Mouse (Mus musculus): ENCODE measurements at regions not wholly inside any gene's neighbourhood (a gene's known extent, or its start where the extent isn't known, plus 50 kb on each side); places are given as distances from the start of the nearest gene placed in this dataset.

DNA sequence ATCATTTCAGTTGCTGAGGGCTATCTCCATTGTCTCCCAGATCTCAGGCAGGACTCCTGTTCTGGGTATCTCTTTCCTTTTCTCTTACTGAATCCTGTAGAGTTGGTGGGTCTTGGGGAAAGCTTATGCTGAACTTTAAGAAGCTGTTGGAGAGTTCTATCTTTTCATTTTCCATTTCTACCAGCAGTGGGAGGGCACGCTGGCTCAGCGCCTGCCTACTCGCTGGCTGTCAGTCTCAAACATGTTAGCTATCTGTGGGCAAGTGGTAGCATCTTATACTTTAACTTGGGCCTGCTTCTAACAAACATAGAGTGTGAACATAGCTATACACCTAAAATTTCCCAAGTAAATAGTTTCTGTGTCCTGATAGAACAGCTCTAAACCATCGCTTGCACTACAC lies 125.2 kb upstream of the Pum3 start:
- no peak for DNase-seq (ENCODE audit: low spot score)
- no peak overlapping the region for H3K4me3 ChIP-seq
- 96% methylated on average over 4 of the region's 4 CpGs for WGBS
- no peaks in the 10 kb centered on the region for H3K4me1 ChIP-seq
- H3K27ac ChIP-seq (replicated peaks), result no peak overlapping the region
- H3K9me3 ChIP-seq, result no peaks in the 10 kb centered on the region
- no peaks in the 10 kb centered on the region for H3K27me3 ChIP-seq (replicated peaks; ENCODE audit: low read depth, poor library complexity, severe bottlenecking)
- H3K36me3 ChIP-seq (replicated peaks), result no peaks in the 10 kb centered on the region

DNA sequence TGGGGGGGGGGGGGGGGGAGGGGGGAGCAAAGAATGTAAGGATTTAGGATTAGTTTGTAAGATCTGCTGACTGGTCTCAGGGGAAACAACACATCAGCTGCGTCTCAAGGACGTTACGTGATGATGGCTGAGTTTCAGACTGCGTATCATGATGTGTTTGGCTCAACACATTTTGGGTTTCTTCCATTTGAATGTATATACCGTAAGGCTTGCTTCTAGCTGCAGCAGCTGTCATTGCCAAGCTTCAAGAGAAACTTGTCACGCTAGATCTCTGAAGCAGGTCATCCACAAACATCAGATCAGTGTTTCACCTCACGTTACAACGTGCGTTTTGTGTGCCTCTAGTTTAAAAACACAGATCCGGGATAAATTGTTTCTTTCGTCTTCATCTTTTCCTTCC lies 123.6 kb upstream of the Pum3 start:
- DNase-seq (ENCODE audit: low spot score), result no peak
- H3K27ac ChIP-seq (replicated peaks), result no peak overlapping the region
- no peaks in the 10 kb centered on the region for H3K27me3 ChIP-seq (replicated peaks; ENCODE audit: low read depth, poor library complexity, severe bottlenecking)
- WGBS, result 80% methylated on average over 11 of the region's 11 CpGs
- no peak overlapping the region for H3K4me3 ChIP-seq
- no peaks in the 10 kb centered on the region for H3K4me1 ChIP-seq
- H3K36me3 ChIP-seq (replicated peaks), result no peaks in the 10 kb centered on the region
- no peaks in the 10 kb centered on the region for H3K9me3 ChIP-seq

DNA sequence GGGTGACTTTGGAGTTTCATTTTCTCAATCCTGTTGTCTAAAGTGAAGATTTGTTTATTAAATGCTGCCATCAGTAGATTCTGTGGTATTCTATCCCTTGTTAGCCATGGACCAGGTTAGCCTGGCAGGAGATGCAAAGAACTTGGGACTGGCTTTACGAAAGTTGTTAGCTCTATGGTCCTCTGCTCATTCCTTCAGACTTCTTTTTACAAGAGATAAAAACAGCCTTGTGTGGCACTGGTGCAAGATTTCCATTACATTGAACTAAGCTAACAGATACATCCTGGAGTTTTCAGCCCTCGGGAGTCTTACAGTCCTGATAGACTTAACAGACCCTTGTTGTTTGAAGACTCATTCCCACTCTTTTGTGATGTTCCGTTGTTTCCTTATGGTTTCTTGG lies 108.1 kb upstream of the Pum3 start:
- H3K27ac ChIP-seq (replicated peaks), result no peak overlapping the region
- H3K36me3 ChIP-seq (replicated peaks), result no peaks in the 10 kb centered on the region
- DNase-seq (ENCODE audit: low spot score), result no peak
- H3K9me3 ChIP-seq, result no peaks in the 10 kb centered on the region
- H3K27me3 ChIP-seq (replicated peaks; ENCODE audit: low read depth, poor library complexity, severe bottlenecking), result no peaks in the 10 kb centered on the region
- H3K4me1 ChIP-seq, result peaks cover 4% of the 10 kb centered on the region; the same call in 1 of the 2 replicates
- no peak overlapping the region for H3K4me3 ChIP-seq
- WGBS, result 74% methylated on average over 3 of the region's 3 CpGs

DNA sequence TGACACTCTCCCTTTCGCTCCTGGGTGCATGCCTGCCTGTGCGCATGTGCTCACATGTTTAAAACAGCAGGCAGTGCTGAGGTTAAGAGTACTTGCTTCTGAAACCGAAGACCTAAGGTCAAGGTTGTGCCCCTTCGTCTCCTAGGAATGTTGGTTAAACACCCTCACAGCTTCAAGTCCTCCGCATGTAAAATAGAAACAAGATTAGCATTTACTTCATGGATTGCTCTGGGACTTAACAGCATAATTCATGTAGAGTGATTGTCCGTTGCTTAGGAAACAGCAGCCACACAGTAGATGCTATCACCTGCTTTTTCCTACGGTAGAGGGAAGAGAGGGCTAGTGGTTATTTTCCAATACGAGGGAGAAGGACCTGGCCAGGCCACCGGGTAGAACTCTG lies 107.4 kb upstream of the Pum3 start:
- no peak for DNase-seq (ENCODE audit: low spot score)
- H3K27ac ChIP-seq (replicated peaks), result no peak overlapping the region
- 69% methylated on average over 9 of the region's 9 CpGs for WGBS

DNA sequence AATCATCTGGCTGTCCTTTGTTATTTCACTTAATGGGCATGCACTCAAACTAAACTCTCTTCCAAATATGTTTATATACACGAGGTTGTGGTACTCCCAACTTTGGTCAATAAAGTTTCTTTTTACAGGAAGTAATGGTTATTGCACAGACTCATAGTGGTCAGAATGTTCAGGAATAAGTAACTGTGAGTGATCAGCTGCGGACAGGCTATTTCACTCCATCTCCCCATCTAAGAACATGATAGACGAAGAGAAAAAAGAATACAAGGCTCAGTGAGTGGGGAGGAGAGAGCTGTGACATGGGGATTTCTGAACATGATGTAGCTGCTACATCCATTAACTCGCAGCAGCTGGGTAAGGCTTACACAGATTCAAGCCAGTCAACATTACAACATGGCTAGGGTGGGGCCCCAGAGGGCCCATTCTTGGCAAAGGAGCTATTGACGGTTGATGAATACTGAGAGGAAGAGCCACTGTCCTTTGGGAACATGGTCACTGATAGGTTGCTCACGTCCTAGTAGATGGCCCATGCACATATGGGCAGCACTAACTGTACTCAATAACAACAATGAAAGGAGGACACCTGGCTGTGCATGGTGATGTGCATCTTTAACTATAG lies 98.4 kb upstream of the Pum3 start:
- no peak overlapping the region for H3K4me3 ChIP-seq
- no peak for DNase-seq (ENCODE audit: low spot score)

More for the DNA sequence above, 107.4 kb upstream of the Pum3 start:
- no peaks in the 10 kb centered on the region for H3K9me3 ChIP-seq
- H3K27me3 ChIP-seq (replicated peaks; ENCODE audit: low read depth, poor library complexity, severe bottlenecking), result no peaks in the 10 kb centered on the region
- no peaks in the 10 kb centered on the region for H3K36me3 ChIP-seq (replicated peaks)
- no peak overlapping the region for H3K4me3 ChIP-seq
- peaks cover 4% of the 10 kb centered on the region; the same call in 1 of the 2 replicates for H3K4me1 ChIP-seq

GRCm38 (mm10) chr19:27519326-27520061 lies 89.9 kb upstream of the Pum3 start:
- H3K27ac ChIP-seq (replicated peaks), result no peak overlapping the region
- no peak for DNase-seq (ENCODE audit: low spot score)
- H3K36me3 ChIP-seq (replicated peaks), result no peaks in the 10 kb centered on the region
- H3K27me3 ChIP-seq (replicated peaks; ENCODE audit: low read depth, poor library complexity, severe bottlenecking), result no peaks in the 10 kb centered on the region
- 82% methylated on average over 5 of the region's 5 CpGs for WGBS
- H3K4me1 ChIP-seq, result no peaks in the 10 kb centered on the region
- no peaks in the 10 kb centered on the region for H3K9me3 ChIP-seq
- no peak overlapping the region for H3K4me3 ChIP-seq

More for the DNA sequence above, 98.4 kb upstream of the Pum3 start:
- Histone ChIP-seq H3K9me3 (no peaks in the 10 kb centered on the region), H3K27ac (replicated peaks) (no peak overlapping the region), H3K27me3 (replicated peaks; ENCODE audit: low read depth, poor library complexity, severe bottlenecking) (no peaks in the 10 kb centered on the region), H3K36me3 (replicated peaks) (no peaks in the 10 kb centered on the region), H3K4me1 (no peaks in the 10 kb centered on the region)
- WGBS, result 87% methylated on average over 6 of the region's 6 CpGs

DNA sequence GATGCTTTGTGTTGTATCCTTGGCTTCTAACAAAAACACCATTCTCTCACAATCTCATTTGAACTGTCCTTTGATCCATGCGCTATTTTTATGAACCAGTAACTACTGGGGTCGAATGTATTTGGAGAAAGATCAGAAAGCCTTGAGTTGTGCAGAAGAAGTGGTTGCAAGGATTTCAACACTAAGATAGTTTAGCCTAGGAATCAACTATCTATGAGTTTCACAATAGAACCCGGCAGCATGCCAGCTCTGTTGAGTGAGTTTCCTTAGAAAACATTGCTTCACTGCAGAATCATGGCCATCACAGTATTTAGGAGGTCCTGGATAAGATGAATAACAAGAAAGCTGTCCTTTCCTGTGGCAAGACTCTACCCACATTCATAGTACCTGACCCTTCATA lies 84.6 kb upstream of the Pum3 start:
- H3K4me3 ChIP-seq, result no peak overlapping the region
- DNase-seq (ENCODE audit: low spot score), result no peak
- no peak overlapping the region for H3K27ac ChIP-seq (replicated peaks)
- H3K4me1 ChIP-seq, result peaks cover 8% of the 10 kb centered on the region
- WGBS, result 88% methylated on average over 3 of the region's 3 CpGs
- H3K27me3 ChIP-seq (replicated peaks; ENCODE audit: low read depth, poor library complexity, severe bottlenecking), result no peaks in the 10 kb centered on the region
- H3K9me3 ChIP-seq, result no peaks in the 10 kb centered on the region
- no peaks in the 10 kb centered on the region for H3K36me3 ChIP-seq (replicated peaks)

DNA sequence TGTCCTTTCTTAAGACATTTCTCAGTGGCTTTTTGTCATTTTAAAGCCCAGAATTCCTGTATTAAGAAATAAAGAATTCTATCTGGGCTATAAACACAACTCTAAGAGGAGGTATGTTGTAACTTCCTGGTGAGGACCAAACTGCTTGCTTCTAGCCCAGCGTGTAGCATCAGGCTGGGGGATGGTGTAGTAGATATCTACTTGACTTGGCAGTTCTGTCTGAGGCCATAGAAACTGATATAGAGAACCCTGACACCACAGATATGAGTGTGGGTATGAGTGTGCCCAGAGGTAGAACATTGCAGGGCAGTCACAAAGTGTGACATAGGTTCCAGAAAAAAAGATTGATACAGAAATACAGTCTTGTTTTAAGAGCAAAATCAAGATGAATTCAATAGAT lies 83.9 kb upstream of the Pum3 start:
- no peak overlapping the region for H3K27ac ChIP-seq (replicated peaks)
- 82% methylated on average over 1 of the region's 1 CpGs for WGBS
- H3K27me3 ChIP-seq (replicated peaks; ENCODE audit: low read depth, poor library complexity, severe bottlenecking), result no peaks in the 10 kb centered on the region
- H3K36me3 ChIP-seq (replicated peaks), result no peaks in the 10 kb centered on the region
- no peak overlapping the region for H3K4me3 ChIP-seq
- H3K4me1 ChIP-seq, result peaks cover 8% of the 10 kb centered on the region
- DNase-seq (ENCODE audit: low spot score), result no peak
- no peaks in the 10 kb centered on the region for H3K9me3 ChIP-seq

DNA sequence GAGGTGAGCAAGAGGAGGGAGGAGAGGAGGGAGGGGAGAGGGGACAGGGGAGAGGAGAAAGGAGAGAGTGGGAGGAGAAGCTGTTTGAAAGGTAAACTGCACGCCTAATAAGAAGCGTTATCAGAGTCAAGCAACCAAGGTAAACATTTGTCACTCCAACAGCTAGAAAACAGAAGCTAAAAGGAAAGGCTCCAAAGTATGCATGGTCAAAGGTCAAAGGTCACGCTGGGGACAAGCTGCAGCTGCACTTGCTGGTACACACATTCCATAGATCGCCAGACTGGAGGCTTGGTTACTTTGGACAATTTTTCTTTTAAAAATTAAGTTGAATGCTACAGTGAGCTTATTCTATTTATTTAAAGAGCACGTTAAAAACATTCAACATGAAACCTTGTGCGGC lies 81.7 kb upstream of the Pum3 start:
- H3K27ac ChIP-seq (replicated peaks), result no peak overlapping the region
- H3K27me3 ChIP-seq (replicated peaks; ENCODE audit: low read depth, poor library complexity, severe bottlenecking), result no peaks in the 10 kb centered on the region
- H3K4me3 ChIP-seq, result no peak overlapping the region
- H3K36me3 ChIP-seq (replicated peaks), result no peaks in the 10 kb centered on the region
- peak; percentile 50 for DNase-seq (ENCODE audit: low spot score)
- 41% methylated on average over 6 of the region's 6 CpGs for WGBS
- peaks cover 8% of the 10 kb centered on the region for H3K4me1 ChIP-seq
- H3K9me3 ChIP-seq, result no peaks in the 10 kb centered on the region

DNA sequence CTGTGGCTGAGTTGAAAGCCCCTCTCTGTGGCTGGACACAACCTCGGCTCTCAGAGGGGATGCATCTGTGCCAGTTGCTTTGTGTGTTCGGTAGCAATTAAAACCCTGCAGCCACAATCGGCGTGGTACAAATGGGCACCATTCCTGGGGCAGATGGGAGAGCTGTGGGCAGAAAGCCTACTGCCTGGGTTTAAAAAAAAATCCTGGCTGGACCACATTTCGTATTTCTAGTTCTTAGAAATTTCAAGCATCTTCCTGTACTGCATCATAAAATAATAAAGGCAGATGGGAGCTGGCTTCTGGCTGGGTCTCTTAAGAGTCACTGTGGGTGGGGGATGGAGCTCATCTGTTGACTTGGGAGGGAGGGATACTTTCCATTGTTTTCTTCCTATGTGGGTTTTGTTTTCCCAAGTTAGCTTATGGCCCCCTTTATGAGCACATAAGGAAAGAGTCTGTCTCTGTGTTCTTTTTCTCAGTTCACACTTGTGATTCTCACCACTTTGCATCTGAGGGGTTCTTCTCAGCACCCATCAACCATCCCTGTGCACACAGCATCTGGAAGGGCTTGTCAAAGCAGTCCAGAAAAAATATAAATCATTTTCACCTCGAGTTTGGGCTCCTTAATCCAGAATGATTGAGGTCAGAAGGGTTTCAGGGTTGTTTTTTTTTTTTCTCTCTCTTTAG lies 80.5 kb upstream of the Pum3 start:
- WGBS, result 78% methylated on average over 6 of the region's 6 CpGs

DNA sequence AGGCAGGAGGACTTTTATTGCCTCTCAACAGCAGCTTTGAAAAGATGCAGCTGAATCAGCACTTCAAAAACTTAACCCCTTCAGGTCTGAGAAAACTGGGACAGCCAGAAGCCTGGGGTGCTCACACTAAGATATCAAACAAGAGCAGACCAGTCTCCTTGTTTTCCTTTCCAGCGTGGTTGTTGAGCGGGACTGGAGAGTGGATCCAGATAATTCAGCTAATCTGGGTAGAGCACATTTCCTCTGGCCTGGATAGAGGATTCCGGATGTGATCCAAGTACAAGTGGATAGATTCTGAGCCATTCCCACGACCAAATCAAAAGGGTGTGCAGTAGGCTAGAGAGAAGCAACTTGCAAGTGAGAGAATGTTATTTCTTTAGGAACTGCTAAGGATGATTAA lies 68.7 kb upstream of the Pum3 start:
- Histone ChIP-seq H3K27me3 (replicated peaks; ENCODE audit: low read depth, poor library complexity, severe bottlenecking) (no peaks in the 10 kb centered on the region), H3K4me3 (no peak overlapping the region), H3K27ac (replicated peaks) (no peak overlapping the region), H3K36me3 (replicated peaks) (no peaks in the 10 kb centered on the region), H3K4me1 (no peaks in the 10 kb centered on the region), H3K9me3 (no peaks in the 10 kb centered on the region)
- DNase-seq (ENCODE audit: low spot score), result no peak
- WGBS, result 83% methylated on average over 4 of the region's 4 CpGs

More for the DNA sequence above, 80.5 kb upstream of the Pum3 start:
- Histone ChIP-seq H3K36me3 (replicated peaks) (no peaks in the 10 kb centered on the region), H3K27ac (replicated peaks) (no peak overlapping the region), H3K27me3 (replicated peaks; ENCODE audit: low read depth, poor library complexity, severe bottlenecking) (no peaks in the 10 kb centered on the region), H3K4me3 (no peak overlapping the region), H3K9me3 (no peaks in the 10 kb centered on the region), H3K4me1 (peaks cover 8% of the 10 kb centered on the region)
- DNase-seq (ENCODE audit: low spot score), result no peak

DNA sequence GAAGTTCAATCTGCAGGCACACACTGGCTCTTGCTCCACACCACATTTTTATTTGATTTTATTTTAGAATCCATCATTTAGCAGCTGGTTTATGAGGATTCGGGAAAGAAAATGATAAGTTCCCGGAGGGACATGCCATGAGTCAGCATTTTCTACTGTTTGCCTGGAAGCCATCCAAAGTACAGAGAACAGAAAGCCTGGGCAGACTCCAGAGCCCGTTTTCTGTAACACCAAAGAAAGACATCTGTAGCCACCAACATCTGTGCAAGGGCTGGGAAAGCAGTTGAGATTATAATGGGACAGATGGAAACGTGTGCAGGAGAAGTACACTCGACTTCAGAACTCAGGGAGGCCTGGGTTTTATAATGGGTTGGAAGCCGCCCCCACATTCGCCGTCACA lies 62.8 kb upstream of the Pum3 start:
- no peaks in the 10 kb centered on the region for H3K27me3 ChIP-seq (replicated peaks; ENCODE audit: low read depth, poor library complexity, severe bottlenecking)
- no peak for DNase-seq (ENCODE audit: low spot score)
- WGBS, result 94% methylated on average over 8 of the region's 8 CpGs

DNA sequence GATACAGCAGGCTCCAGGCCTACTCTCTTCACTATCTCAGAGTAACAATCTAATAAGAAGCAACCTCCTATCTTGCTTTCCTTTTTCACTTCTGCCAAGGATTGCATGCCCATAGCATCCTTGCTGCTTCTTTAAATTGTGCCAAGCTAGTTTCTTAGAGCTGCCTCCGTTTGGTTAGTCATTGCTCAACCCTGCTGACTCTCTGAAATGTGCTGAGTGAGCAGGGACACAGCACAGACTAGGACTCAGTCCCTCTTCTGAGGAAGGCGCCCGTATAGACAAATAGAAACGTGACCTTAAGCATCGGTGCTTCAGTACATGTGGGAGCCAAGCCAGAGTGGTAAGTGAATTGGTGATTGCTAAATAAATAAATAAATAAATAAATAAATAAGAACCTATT lies 62.2 kb upstream of the Pum3 start:
- DNase-seq (ENCODE audit: low spot score), result no peak
- Histone ChIP-seq H3K4me3 (no peak overlapping the region), H3K9me3 (no peaks in the 10 kb centered on the region), H3K27me3 (replicated peaks; ENCODE audit: low read depth, poor library complexity, severe bottlenecking) (no peaks in the 10 kb centered on the region), H3K36me3 (replicated peaks) (no peaks in the 10 kb centered on the region), H3K4me1 (no peaks in the 10 kb centered on the region), H3K27ac (replicated peaks) (no peak overlapping the region)
- 90% methylated on average over 5 of the region's 5 CpGs for WGBS

More for the DNA sequence above, 62.8 kb upstream of the Pum3 start:
- Histone ChIP-seq H3K9me3 (no peaks in the 10 kb centered on the region), H3K27ac (replicated peaks) (no peak overlapping the region), H3K4me1 (no peaks in the 10 kb centered on the region), H3K4me3 (no peak overlapping the region), H3K36me3 (replicated peaks) (no peaks in the 10 kb centered on the region)
